Mouse (Mus musculus) heart, adult 2 months (tissue): ENCODE measurements at regions not wholly inside any gene's neighbourhood (a gene's known extent, or its start where the extent isn't known, plus 50 kb on each side); places are given as distances from the start of the nearest gene placed in this dataset.

Experiments
- CTCF ChIP-seq: fragments of 200-600 bp; IDR thresholded peaks from 2 replicates; pipeline ENCODE4 v1.8.1; 2022; ENCODE audit warnings: antibody characterized with exemption, mild to moderate bottlenecking, moderate library complexity
- EP300 ChIP-seq: fragments of 200-500 bp; IDR thresholded peaks from 2 replicates; pipeline ENCODE4 v1.6.1; 2011; ENCODE audit warnings: low read depth, low read length, control low read depth; ENCODE audit not compliant: insufficient read depth
- POLR2A ChIP-seq: fragments of 200-500 bp; IDR thresholded peaks from 2 replicates; pipeline ENCODE4 v1.6.1; 2011; ENCODE audit warnings: mild to moderate bottlenecking, low read depth, low read length, control low read depth; ENCODE audit not compliant: insufficient read depth

- TF ChIP-seq EP300 (no peak), POLR2A (no peak), CTCF (no peak)
These were observed 852.9 kb upstream of the Lrrn3 start for GRCm38 (mm10) chr12:42338996-42339680.
